Mouse (Mus musculus): ENCODE results near the gene Grb2. TPM values are rescaled to one million over a fixed set of nuclear protein-coding genes. Genes with fewer than 3 reads are reported as not detected.

Gene Grb2
- polyA plus RNA-seq, 1 experiment from 2014 or later, result 40.4 TPM

- Histone ChIP-seq H3K9me3 (ENCODE audit: low read length) (no peaks in the 10 kb centered on the region), H3K27ac (ENCODE audit: low read depth) (peak overlapping the region; percentile 79), H3K36me3 (replicated peaks; ENCODE audit: insufficient read depth, low read length) (peaks cover 24% of the 10 kb centered on the region; the same call in 1 of the 2 replicates), H3K4me1 (ENCODE audit: insufficient read depth) (peaks cover 51% of the 10 kb centered on the region), H3K27me3 (ENCODE audit: insufficient read depth, low read length) (no peaks in the 10 kb centered on the region), H3K9ac (replicated peaks) (no peak overlapping the region), H3K4me2 (ENCODE audit: low read depth, low read length) (no peak overlapping the region), H3K4me3 (ENCODE audit: low read depth, low read length) (no peak overlapping the region)
- 71% methylated on average over 12 of the region's 12 CpGs for WGBS (ENCODE audit: insufficient replicate concordance)
- TF ChIP-seq CTCF (IDR thresholded peaks at IDR 0.05; ENCODE audit: low read depth), result no peak
- TF ChIP-seq EP300 (IDR thresholded peaks at IDR 0.05; ENCODE audit: low read depth), result no peak
- ATAC-seq (no peak), DNase-seq (no peak)
These were observed 14.3 kb downstream of the Grb2 start for GRCm38 (mm10) chr11:115693979-115694578.

GRCm38 (mm10) chr11:115692800-115693199 is 15.6 kb downstream of the Grb2 start:
- H3K9me3 ChIP-seq (ENCODE audit: low read length), result no peaks in the 10 kb centered on the region
- H3K4me1 ChIP-seq (ENCODE audit: insufficient read depth), result peaks cover 47% of the 10 kb centered on the region
- no peaks in the 10 kb centered on the region for H3K27me3 ChIP-seq (ENCODE audit: insufficient read depth, low read length)
- H3K9ac ChIP-seq (replicated peaks), result peak overlapping the region; percentile 42
- DNase-seq, result peak; percentile 39
- ATAC-seq, result peak; percentile 20; the same call in 1 of the 2 replicates
- peak overlapping the region; percentile 79 for H3K27ac ChIP-seq (ENCODE audit: low read depth)
- peak overlapping the region; percentile 31 for H3K4me2 ChIP-seq (ENCODE audit: low read depth, low read length)
- H3K4me3 ChIP-seq (ENCODE audit: low read depth, low read length), result no peak overlapping the region
- H3K36me3 ChIP-seq (replicated peaks; ENCODE audit: insufficient read depth, low read length), result peaks cover 22% of the 10 kb centered on the region; the same call in 1 of the 2 replicates
- 24% methylated on average over 5 of the region's 5 CpGs for WGBS (ENCODE audit: insufficient replicate concordance)
- TF ChIP-seq CTCF (IDR thresholded peaks at IDR 0.05; ENCODE audit: low read depth), result no peak
- TF ChIP-seq EP300 (IDR thresholded peaks at IDR 0.05; ENCODE audit: low read depth), result no peak

- H3K9ac ChIP-seq (replicated peaks), result no peak overlapping the region
- peak; percentile 90 for ATAC-seq
- H3K4me3 ChIP-seq (ENCODE audit: low read depth, low read length), result no peak overlapping the region
- H3K4me1 ChIP-seq (ENCODE audit: insufficient read depth), result peaks cover 47% of the 10 kb centered on the region
- no peak for TF ChIP-seq CTCF (IDR thresholded peaks at IDR 0.05; ENCODE audit: low read depth)
- peak; percentile 68; the same call in 1 of the 2 replicates for TF ChIP-seq EP300 (IDR thresholded peaks at IDR 0.05; ENCODE audit: low read depth)
- H3K27ac ChIP-seq (ENCODE audit: low read depth), result peak overlapping the region; percentile 79
- H3K9me3 ChIP-seq (ENCODE audit: low read length), result no peaks in the 10 kb centered on the region
- WGBS (ENCODE audit: insufficient replicate concordance), result 71% methylated on average over 2 of the region's 2 CpGs
- peaks cover 21% of the 10 kb centered on the region for H3K36me3 ChIP-seq (replicated peaks; ENCODE audit: insufficient read depth, low read length)
- H3K4me2 ChIP-seq (ENCODE audit: low read depth, low read length), result no peak overlapping the region
- no peaks in the 10 kb centered on the region for H3K27me3 ChIP-seq (ENCODE audit: insufficient read depth, low read length)
- DNase-seq, result peak; percentile 52
These were observed 16.4 kb downstream of the Grb2 start for GRCm38 (mm10) chr11:115691976-115692375.

- DNase-seq (no peak), ATAC-seq (peak; percentile 24)
- Histone ChIP-seq H3K27ac (ENCODE audit: low read depth) (peak overlapping the region; percentile 78), H3K9me3 (ENCODE audit: low read length) (no peaks in the 10 kb centered on the region), H3K9ac (replicated peaks) (no peak overlapping the region), H3K4me3 (ENCODE audit: low read depth, low read length) (no peak overlapping the region), H3K4me2 (ENCODE audit: low read depth, low read length) (no peak overlapping the region), H3K4me1 (ENCODE audit: insufficient read depth) (peaks cover 47% of the 10 kb centered on the region), H3K27me3 (ENCODE audit: insufficient read depth, low read length) (no peaks in the 10 kb centered on the region), H3K36me3 (replicated peaks; ENCODE audit: insufficient read depth, low read length) (peaks cover 21% of the 10 kb centered on the region)
- TF ChIP-seq CTCF (IDR thresholded peaks at IDR 0.05; ENCODE audit: low read depth) (no peak), EP300 (IDR thresholded peaks at IDR 0.05; ENCODE audit: low read depth) (no peak)
- 81% methylated on average over 5 of the region's 5 CpGs for WGBS (ENCODE audit: insufficient replicate concordance)
These were observed 16.9 kb downstream of the Grb2 start for GRCm38 (mm10) chr11:115691511-115691910.

- H3K36me3 ChIP-seq (replicated peaks; ENCODE audit: insufficient read depth, low read length), result peaks cover 23% of the 10 kb centered on the region
- no peak overlapping the region for H3K9ac ChIP-seq (replicated peaks)
- 57% methylated on average over 5 of the region's 5 CpGs for WGBS (ENCODE audit: insufficient replicate concordance)
- no peaks in the 10 kb centered on the region for H3K9me3 ChIP-seq (ENCODE audit: low read length)
- DNase-seq (no peak), ATAC-seq (no peak)
- H3K4me3 ChIP-seq (ENCODE audit: low read depth, low read length), result no peak overlapping the region
- H3K4me2 ChIP-seq (ENCODE audit: low read depth, low read length), result no peak overlapping the region
- H3K4me1 ChIP-seq (ENCODE audit: insufficient read depth), result peaks cover 45% of the 10 kb centered on the region
- no peaks in the 10 kb centered on the region for H3K27me3 ChIP-seq (ENCODE audit: insufficient read depth, low read length)
- H3K27ac ChIP-seq (ENCODE audit: low read depth), result peak overlapping the region; percentile 78
- TF ChIP-seq CTCF (IDR thresholded peaks at IDR 0.05; ENCODE audit: low read depth), result no peak
- TF ChIP-seq EP300 (IDR thresholded peaks at IDR 0.05; ENCODE audit: low read depth), result no peak
These were observed 17.4 kb downstream of the Grb2 start for GRCm38 (mm10) chr11:115691013-115691412.

- Histone ChIP-seq H3K9ac (replicated peaks) (no peak overlapping the region), H3K4me1 (ENCODE audit: insufficient read depth) (peaks cover 41% of the 10 kb centered on the region), H3K27ac (ENCODE audit: low read depth) (peak overlapping the region; percentile 78), H3K36me3 (replicated peaks; ENCODE audit: insufficient read depth, low read length) (peaks cover 18% of the 10 kb centered on the region), H3K4me3 (ENCODE audit: low read depth, low read length) (no peak overlapping the region), H3K27me3 (ENCODE audit: insufficient read depth, low read length) (no peaks in the 10 kb centered on the region), H3K9me3 (ENCODE audit: low read length) (no peaks in the 10 kb centered on the region), H3K4me2 (ENCODE audit: low read depth, low read length) (peak overlapping the region; percentile 23; the same call in 1 of the 2 replicates)
- peak; percentile 54 for DNase-seq
- 44% methylated on average over 5 of the region's 5 CpGs for WGBS (ENCODE audit: insufficient replicate concordance)
- ATAC-seq, result peak; percentile 49
- TF ChIP-seq EP300 (IDR thresholded peaks at IDR 0.05; ENCODE audit: low read depth), result 0 out of 2 replicates have a peak, but pooled peaks have one; percentile 1
- no peak for TF ChIP-seq CTCF (IDR thresholded peaks at IDR 0.05; ENCODE audit: low read depth)
These were observed 18.0 kb downstream of the Grb2 start for GRCm38 (mm10) chr11:115690356-115690755.

Measured in liver, postnatal 0 days (tissue).